Mouse (Mus musculus) lung, embryonic 14.5 days (tissue): ENCODE results near the gene Camta1. TPM values are rescaled to one million over a fixed set of nuclear protein-coding genes. Genes with fewer than 3 reads are reported as not detected.

Experiments used
- ATAC-seq: fragments of 200-750 bp; cut with Nextera tagmentation; 2 replicates; pipeline ENCODE4 v1.8.0; 2017; ENCODE audit warnings: mild to moderate bottlenecking, moderate TSS enrichment, moderate library complexity; ENCODE audit not compliant: insufficient read depth
- DNase-seq: peaks from one replicate; pipeline ENCODE4 v3.0.0-alpha.2; 2015
- H3K27ac ChIP-seq: fragments of 300-500 bp; sonication (generic); 2 replicates; pipeline ENCODE4 v1.5.1; 2014; ENCODE audit warnings: low read depth, mild to moderate bottlenecking, moderate library complexity
- H3K27me3 ChIP-seq: fragments of 300-500 bp; sonication (generic); 2 replicates; pipeline ENCODE4 v1.6.1; 2014; ENCODE audit warnings: low read length, control low read depth; ENCODE audit not compliant: insufficient read depth
- H3K36me3 ChIP-seq: fragments of 300-500 bp; sonication (generic); 2 replicates; pipeline ENCODE4 v1.6.1; 2014; ENCODE audit warnings: control low read depth; ENCODE audit not compliant: insufficient read depth
- H3K4me1 ChIP-seq: fragments of 300-500 bp; sonication (generic); 2 replicates; pipeline ENCODE4 v1.6.1; 2014; ENCODE audit warnings: antibody characterized with exemption, control low read depth; ENCODE audit not compliant: insufficient read depth
- H3K4me2 ChIP-seq: fragments of 300-500 bp; sonication (generic); 2 replicates; pipeline ENCODE4 v1.6.1; 2014; ENCODE audit warnings: mild to moderate bottlenecking
- H3K4me3 ChIP-seq: fragments of 300-500 bp; sonication (generic); 2 replicates; pipeline ENCODE4 v1.5.1; 2014; ENCODE audit warnings: low read depth, low read length
- H3K9ac ChIP-seq: fragments of 300-500 bp; sonication (generic); 2 replicates; pipeline ENCODE4 v1.6.1; 2014
- H3K9me3 ChIP-seq: fragments of 300-500 bp; sonication (generic); 2 replicates; pipeline ENCODE4 v1.6.1; 2016; ENCODE audit warnings: low read depth, low read length, control low read depth
- CTCF ChIP-seq: IDR thresholded peaks from 2 replicates; pipeline ENCODE4 v1.5.1; 2016; ENCODE audit warnings: antibody characterized with exemption, low read depth
- WGBS: fragments of 180-500 bp; shearing (Covaris S2); extraction: QIAGEN DNeasy Blood & Tissue Kit; methylation state at CpG from one replicate; pipeline ENCODE4 v1.1.7; 2014; 5-methylcytosine and 5-hydroxymethylcytosine counted together
- polyA plus RNA-seq: library from polyadenylated mRNA; unstranded; fragments of >200 nt; fragmentation: Nextera tagmentation; extraction: Ambion mirVana; gene quantifications from 2 replicates; pipeline ENCODE4 v1.2.1, GENCODE M21; 2014

Gene Camta1
- polyA plus RNA-seq, 1 experiment from 2014 or later, result 87.5 TPM

- H3K9me3 ChIP-seq, result 0 out of 2 replicates have a peak, but pooled peaks cover 4% of the 10 kb centered on the region
- TF ChIP-seq CTCF, result no peak
- H3K27ac ChIP-seq, result no peak overlapping the region
- no peak overlapping the region for H3K4me2 ChIP-seq
- DNase-seq, result no peak
- 90% methylated on average over 12 of the region's 12 CpGs for WGBS
- no peak overlapping the region for H3K9ac ChIP-seq
- no peaks in the 10 kb centered on the region for H3K27me3 ChIP-seq
- no peak overlapping the region for H3K4me3 ChIP-seq
- ATAC-seq, result no peak
- no peaks in the 10 kb centered on the region for H3K36me3 ChIP-seq
- no peaks in the 10 kb centered on the region for H3K4me1 ChIP-seq
Measured at GRCm38 (mm10) chr4:151894926-151895325, 33.2 kb upstream of the Camta1 start.

- peak; percentile 40 for TF ChIP-seq CTCF
- no peaks in the 10 kb centered on the region for H3K27me3 ChIP-seq
- H3K9ac ChIP-seq, result no peak overlapping the region
- no peak overlapping the region for H3K4me2 ChIP-seq
- H3K27ac ChIP-seq, result no peak overlapping the region
- H3K36me3 ChIP-seq, result no peaks in the 10 kb centered on the region
- ATAC-seq, result no peak
- WGBS, result 61% methylated on average over 6 of the region's 6 CpGs
- 0 out of 2 replicates have a peak, but pooled peaks cover 4% of the 10 kb centered on the region for H3K9me3 ChIP-seq
- H3K4me3 ChIP-seq, result no peak overlapping the region
- H3K4me1 ChIP-seq, result no peaks in the 10 kb centered on the region
- peak; percentile 14 for DNase-seq
Measured at GRCm38 (mm10) chr4:151893241-151893640, 31.6 kb upstream of the Camta1 start.

- H3K4me1 ChIP-seq, result no peaks in the 10 kb centered on the region
- no peaks in the 10 kb centered on the region for H3K36me3 ChIP-seq
- no peaks in the 10 kb centered on the region for H3K27me3 ChIP-seq
- no peak overlapping the region for H3K9ac ChIP-seq
- TF ChIP-seq CTCF, result no peak
- DNase-seq, result no peak
- no peaks in the 10 kb centered on the region for H3K9me3 ChIP-seq
- no peak for ATAC-seq
- no peak overlapping the region for H3K27ac ChIP-seq
- H3K4me3 ChIP-seq, result no peak overlapping the region
- H3K4me2 ChIP-seq, result no peak overlapping the region
- 89% methylated on average over 12 of the region's 12 CpGs for WGBS
Measured at GRCm38 (mm10) chr4:151881590-151881989, 19.9 kb upstream of the Camta1 start.

GRCm38 (mm10) chr4:151880044-151880690, 18.5 kb upstream of the Camta1 start:
- DNase-seq (no peak), ATAC-seq (no peak)
- no peaks in the 10 kb centered on the region for H3K4me1 ChIP-seq
- WGBS, result 76% methylated on average over 5 of the region's 5 CpGs
- H3K9ac ChIP-seq, result no peak overlapping the region
- H3K27ac ChIP-seq, result no peak overlapping the region
- no peaks in the 10 kb centered on the region for H3K9me3 ChIP-seq
- no peak overlapping the region for H3K4me3 ChIP-seq
- H3K4me2 ChIP-seq, result no peak overlapping the region
- no peaks in the 10 kb centered on the region for H3K36me3 ChIP-seq
- no peaks in the 10 kb centered on the region for H3K27me3 ChIP-seq
- peak; percentile 38 for TF ChIP-seq CTCF

GRCm38 (mm10) chr4:151876400-151876799, 14.7 kb upstream of the Camta1 start:
- H3K36me3 ChIP-seq, result no peaks in the 10 kb centered on the region
- H3K9me3 ChIP-seq, result no peaks in the 10 kb centered on the region
- 52% methylated on average over 14 of the region's 14 CpGs for WGBS
- H3K27me3 ChIP-seq, result no peaks in the 10 kb centered on the region
- H3K27ac ChIP-seq, result no peak overlapping the region
- DNase-seq, result peak; percentile 6
- TF ChIP-seq CTCF, result no peak
- no peak for ATAC-seq
- H3K4me1 ChIP-seq, result no peaks in the 10 kb centered on the region
- no peak overlapping the region for H3K4me2 ChIP-seq
- no peak overlapping the region for H3K9ac ChIP-seq
- no peak overlapping the region for H3K4me3 ChIP-seq

GRCm38 (mm10) chr4:151863511-151863910, 1.8 kb upstream of the Camta1 start:
- Histone ChIP-seq H3K4me3 (peak overlapping the region; percentile 56; the same call in 1 of the 2 replicates), H3K36me3 (no peaks in the 10 kb centered on the region), H3K4me1 (peaks cover 4% of the 10 kb centered on the region; the same call in 1 of the 2 replicates), H3K27ac (no peak overlapping the region), H3K9me3 (no peaks in the 10 kb centered on the region), H3K4me2 (peak overlapping the region; percentile 67), H3K9ac (peak overlapping the region; percentile 55; the same call in 1 of the 2 replicates), H3K27me3 (no peaks in the 10 kb centered on the region)
- no peak for DNase-seq
- no peak for ATAC-seq
- WGBS, result 55% methylated on average over 9 of the region's 9 CpGs
- TF ChIP-seq CTCF, result no peak

GRCm38 (mm10) chr4:151861471-151861805, 238 bp downstream of the Camta1 start:
- peaks cover 4% of the 10 kb centered on the region; the same call in 1 of the 2 replicates for H3K4me1 ChIP-seq
- TF ChIP-seq CTCF, result no peak
- H3K4me3 ChIP-seq, result peak overlapping the region; percentile 81
- under 1% methylated on average over 42 of the region's 58 CpGs for WGBS
- peak overlapping the region; percentile 83 for H3K9ac ChIP-seq
- DNase-seq (no peak), ATAC-seq (no peak)
- no peaks in the 10 kb centered on the region for H3K9me3 ChIP-seq
- peak overlapping the region; percentile 54; the same call in 1 of the 2 replicates for H3K27ac ChIP-seq
- H3K27me3 ChIP-seq, result no peaks in the 10 kb centered on the region
- peak overlapping the region; percentile 67 for H3K4me2 ChIP-seq
- no peaks in the 10 kb centered on the region for H3K36me3 ChIP-seq
